Mouse (Mus musculus): Measurements from ENCODE around the gene Acad9. TPM values are rescaled to one million over a fixed set of nuclear protein-coding genes. Genes with fewer than 3 reads are reported as not detected.

The Acad9 gene
- 75.4 and 86.2 TPM in 2 replicates for polyA plus RNA-seq (2015; fragmentation: Nextera tagmentation; extraction: Ambion mirVana)

DNA sequence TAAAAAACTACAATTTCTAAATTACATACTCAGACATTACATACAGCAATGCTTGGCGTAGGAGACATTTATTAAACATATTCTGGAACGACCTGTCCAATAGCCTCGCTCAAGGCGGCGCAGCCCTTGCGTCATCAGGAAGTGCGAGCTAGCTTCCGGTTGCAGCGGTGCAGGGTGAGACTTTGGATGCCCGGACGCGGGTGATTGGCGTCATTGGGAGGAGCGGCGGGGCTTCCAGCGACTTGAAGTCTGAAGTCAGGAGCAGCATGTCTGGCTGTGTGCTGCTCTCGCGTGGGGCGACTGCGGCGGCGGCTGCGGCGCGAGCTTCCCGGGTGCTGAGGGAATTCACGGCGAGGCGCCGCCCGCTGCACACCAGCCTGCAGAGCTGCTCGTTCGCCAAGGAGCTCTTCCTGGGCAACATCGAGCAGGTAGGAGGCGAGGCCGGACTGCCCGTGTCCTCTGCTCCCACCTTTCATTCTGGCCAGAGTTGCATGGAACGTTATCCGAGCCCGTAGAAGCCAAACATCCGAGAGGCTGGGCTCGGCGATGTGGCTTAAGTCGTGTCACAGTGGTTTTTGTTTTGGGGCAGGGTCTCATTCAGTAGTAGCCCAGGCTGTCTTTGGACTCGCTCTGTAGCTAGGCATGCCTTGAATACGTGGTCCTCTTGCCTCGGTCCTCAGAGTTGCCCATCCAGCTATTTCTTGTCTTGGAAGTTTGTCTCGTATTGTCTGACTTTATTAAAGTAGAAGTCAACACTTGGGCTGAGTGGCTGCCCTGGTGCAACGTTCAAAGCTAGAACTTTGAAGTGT is at the start of gene Acad9:
Acad9 (plus strand) TSS at position 137 of the 809 bp plus-strand sequence.
- Histone ChIP-seq H3K9ac (ENCODE audit: low read length) (peak within 1 kb of the TSS; percentile 88), H3K36me3 (ENCODE audit: control insufficient read depth, insufficient read depth, low read length) (no peaks in the 10 kb centered on the region), H3K27me3 (ENCODE audit: control insufficient read depth, insufficient read depth, low read length) (no peaks in the 10 kb centered on the region; the same call in 1 of the 2 replicates), H3K4me2 (replicated peaks; ENCODE audit: low read depth) (peak within 1 kb of the TSS; percentile 80), H3K4me1 (replicated peaks; ENCODE audit: control insufficient read depth, insufficient read depth) (peaks cover 5% of the 10 kb centered on the region; the same call in 1 of the 2 replicates), H3K9me3 (ENCODE audit: control insufficient read depth, low read length) (no peaks in the 10 kb centered on the region), H3K4me3 (ENCODE audit: low read depth, low read length) (peak within 1 kb of the TSS; percentile 86), H3K27ac (replicated peaks) (peak within 1 kb of the TSS; percentile 88)
- ATAC-seq (ENCODE audit: low FRiP score, low TSS enrichment) (peak; percentile 97), DNase-seq (ENCODE audit: low spot score) (peak; percentile 97)
- WGBS: under 1% methylated on average over 49 of the region's 49 CpGs
- TF ChIP-seq CTCF (IDR thresholded peaks at IDR 0.05; ENCODE audit: low read depth) (no peak; the same call in 1 of the 2 replicates), EP300 (optimal IDR thresholded peaks at IDR 0.05) (no peak)

DNA sequence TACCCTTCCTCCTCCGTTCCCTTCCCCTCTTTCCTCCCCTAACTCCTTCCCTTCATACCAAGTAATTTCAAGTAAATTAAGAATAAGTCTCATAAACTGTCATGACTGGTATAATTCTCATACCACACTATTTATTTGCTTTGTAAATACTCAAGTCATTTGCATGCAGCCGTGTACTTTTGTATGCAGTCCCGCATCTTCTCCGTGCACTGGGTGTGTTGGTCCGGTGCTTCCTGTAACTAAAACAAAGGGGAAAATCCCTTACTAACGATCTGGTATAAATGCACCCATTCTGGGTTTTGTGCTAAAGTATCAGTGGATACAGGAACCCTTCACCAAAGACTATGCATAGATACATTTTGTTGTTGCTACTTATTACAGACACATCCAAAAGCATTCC is 40.0 kb upstream of the Acad9 start:
- no peak overlapping the region for H3K4me3 ChIP-seq (ENCODE audit: low read depth, low read length)
- H3K4me2 ChIP-seq (replicated peaks; ENCODE audit: low read depth): no peak overlapping the region
- no peaks in the 10 kb centered on the region for H3K36me3 ChIP-seq (ENCODE audit: control insufficient read depth, insufficient read depth, low read length)
- no peak for DNase-seq (ENCODE audit: low spot score)
- H3K9me3 ChIP-seq (ENCODE audit: control insufficient read depth, low read length): no peaks in the 10 kb centered on the region
- TF ChIP-seq EP300 (optimal IDR thresholded peaks at IDR 0.05) (no peak), CTCF (IDR thresholded peaks at IDR 0.05; ENCODE audit: low read depth) (no peak)
- no peak for ATAC-seq (ENCODE audit: low FRiP score, low TSS enrichment)
- H3K27ac ChIP-seq (replicated peaks): no peak overlapping the region
- WGBS: 77% methylated on average over 6 of the region's 6 CpGs
- no peaks in the 10 kb centered on the region for H3K27me3 ChIP-seq (ENCODE audit: control insufficient read depth, insufficient read depth, low read length)
- no peaks in the 10 kb centered on the region for H3K4me1 ChIP-seq (replicated peaks; ENCODE audit: control insufficient read depth, insufficient read depth)
- no peak overlapping the region for H3K9ac ChIP-seq (ENCODE audit: low read length)

DNA sequence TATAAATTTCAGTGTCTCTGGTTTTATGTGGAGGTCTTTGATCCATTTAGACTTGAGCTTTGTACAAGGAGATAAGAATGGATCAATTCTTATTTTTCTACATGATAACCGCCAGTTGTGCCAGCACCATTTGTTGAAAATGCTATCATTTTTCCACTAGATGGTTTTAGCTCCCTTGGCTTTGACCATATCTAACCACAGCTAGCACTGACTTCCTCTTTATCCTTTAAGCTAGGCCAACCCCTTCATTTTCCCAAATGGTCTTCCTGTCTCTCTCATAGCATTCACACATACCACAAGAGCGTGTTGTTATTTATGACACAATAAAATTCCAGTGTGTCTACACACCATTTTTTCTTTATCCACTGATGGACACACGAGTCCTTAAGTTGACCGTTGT is 35.8 kb upstream of the Acad9 start:
- Histone ChIP-seq H3K36me3 (ENCODE audit: control insufficient read depth, insufficient read depth, low read length) (no peaks in the 10 kb centered on the region), H3K4me2 (replicated peaks; ENCODE audit: low read depth) (no peak overlapping the region), H3K9me3 (ENCODE audit: control insufficient read depth, low read length) (no peaks in the 10 kb centered on the region), H3K4me1 (replicated peaks; ENCODE audit: control insufficient read depth, insufficient read depth) (no peaks in the 10 kb centered on the region), H3K9ac (ENCODE audit: low read length) (no peak overlapping the region), H3K4me3 (ENCODE audit: low read depth, low read length) (no peak overlapping the region), H3K27ac (replicated peaks) (no peak overlapping the region), H3K27me3 (ENCODE audit: control insufficient read depth, insufficient read depth, low read length) (no peaks in the 10 kb centered on the region)
- TF ChIP-seq CTCF (IDR thresholded peaks at IDR 0.05; ENCODE audit: low read depth): no peak
- 81% methylated on average over 4 of the region's 4 CpGs for WGBS
- ATAC-seq (ENCODE audit: low FRiP score, low TSS enrichment) (no peak), DNase-seq (ENCODE audit: low spot score) (no peak)

DNA sequence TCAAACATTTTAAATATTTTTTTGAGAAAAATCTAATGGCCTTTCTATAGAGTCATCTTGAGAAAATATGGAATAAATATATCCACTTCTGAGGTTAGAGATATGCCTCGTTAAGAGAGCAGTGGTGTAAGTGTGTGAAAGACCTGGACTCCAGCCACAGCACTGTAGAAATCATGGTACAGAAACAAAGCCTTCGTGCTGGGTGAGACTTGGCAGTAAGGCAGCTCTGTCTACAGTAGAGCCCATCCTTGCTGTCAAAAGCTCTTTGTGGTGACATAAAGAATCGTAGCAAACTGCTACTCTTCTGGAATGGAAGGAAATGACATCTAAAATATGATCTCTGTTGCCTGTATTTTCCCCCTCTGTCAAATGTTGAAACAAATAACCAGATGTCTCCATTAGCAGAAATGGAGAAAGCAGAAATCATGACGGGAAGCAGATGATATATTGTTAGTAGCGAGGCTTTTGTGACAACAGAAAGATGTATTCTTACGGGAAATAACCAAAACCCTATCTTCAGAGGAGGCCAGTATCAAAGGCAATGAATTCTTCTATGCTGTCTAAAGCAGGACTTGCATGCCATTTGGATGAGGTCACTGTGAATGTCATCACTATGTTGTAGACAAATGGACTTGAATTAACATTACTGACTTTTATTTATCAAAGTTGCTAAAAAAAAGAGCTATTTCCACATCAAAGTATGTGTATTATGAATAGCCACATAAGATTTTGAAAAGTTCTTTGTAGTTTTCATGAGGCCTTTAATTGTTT is 33.9 kb upstream of the Acad9 start:
- TF ChIP-seq CTCF (IDR thresholded peaks at IDR 0.05; ENCODE audit: low read depth) (no peak), EP300 (optimal IDR thresholded peaks at IDR 0.05) (no peak)
- no peak overlapping the region for H3K27ac ChIP-seq (replicated peaks)
- no peak for DNase-seq (ENCODE audit: low spot score)
- H3K36me3 ChIP-seq (ENCODE audit: control insufficient read depth, insufficient read depth, low read length): no peaks in the 10 kb centered on the region
- ATAC-seq (ENCODE audit: low FRiP score, low TSS enrichment): no peak
- no peak overlapping the region for H3K4me2 ChIP-seq (replicated peaks; ENCODE audit: low read depth)
- H3K9me3 ChIP-seq (ENCODE audit: control insufficient read depth, low read length): no peaks in the 10 kb centered on the region
- H3K9ac ChIP-seq (ENCODE audit: low read length): no peak overlapping the region
- H3K27me3 ChIP-seq (ENCODE audit: control insufficient read depth, insufficient read depth, low read length): no peaks in the 10 kb centered on the region
- H3K4me1 ChIP-seq (replicated peaks; ENCODE audit: control insufficient read depth, insufficient read depth): no peaks in the 10 kb centered on the region
- H3K4me3 ChIP-seq (ENCODE audit: low read depth, low read length): no peak overlapping the region
- 46% methylated on average over 6 of the region's 6 CpGs for WGBS

DNA sequence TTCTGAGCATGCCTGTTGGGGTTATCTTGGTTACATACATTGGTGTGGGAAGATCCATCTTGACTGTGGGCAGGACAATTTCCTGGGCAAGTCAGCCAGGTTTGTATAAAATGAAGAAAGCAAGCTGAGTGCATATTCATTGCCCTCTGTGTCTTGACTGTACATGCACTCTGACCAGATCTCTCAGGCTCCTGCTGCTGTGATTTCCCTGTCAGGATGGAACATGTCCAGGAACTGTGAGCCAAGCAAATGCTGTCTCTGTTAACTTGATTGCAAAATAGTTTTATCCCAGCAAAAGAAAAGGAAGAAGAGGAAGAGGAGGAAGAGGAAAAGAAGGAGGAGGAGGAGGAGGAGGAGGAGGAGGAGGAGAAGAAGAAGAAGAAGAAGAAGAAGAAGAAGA is 21.3 kb upstream of the Acad9 start:
- ATAC-seq (ENCODE audit: low FRiP score, low TSS enrichment): no peak
- TF ChIP-seq CTCF (IDR thresholded peaks at IDR 0.05; ENCODE audit: low read depth) (no peak), EP300 (optimal IDR thresholded peaks at IDR 0.05) (no peak)
- no peaks in the 10 kb centered on the region for H3K27me3 ChIP-seq (ENCODE audit: control insufficient read depth, insufficient read depth, low read length)
- no peak for DNase-seq (ENCODE audit: low spot score)
- no peak overlapping the region for H3K4me2 ChIP-seq (replicated peaks; ENCODE audit: low read depth)
- H3K4me1 ChIP-seq (replicated peaks; ENCODE audit: control insufficient read depth, insufficient read depth): no peaks in the 10 kb centered on the region
- H3K9me3 ChIP-seq (ENCODE audit: control insufficient read depth, low read length): no peaks in the 10 kb centered on the region
- no peaks in the 10 kb centered on the region for H3K36me3 ChIP-seq (ENCODE audit: control insufficient read depth, insufficient read depth, low read length)
- no peak overlapping the region for H3K4me3 ChIP-seq (ENCODE audit: low read depth, low read length)
- no peak overlapping the region for H3K27ac ChIP-seq (replicated peaks)
- H3K9ac ChIP-seq (ENCODE audit: low read length): no peak overlapping the region

DNA sequence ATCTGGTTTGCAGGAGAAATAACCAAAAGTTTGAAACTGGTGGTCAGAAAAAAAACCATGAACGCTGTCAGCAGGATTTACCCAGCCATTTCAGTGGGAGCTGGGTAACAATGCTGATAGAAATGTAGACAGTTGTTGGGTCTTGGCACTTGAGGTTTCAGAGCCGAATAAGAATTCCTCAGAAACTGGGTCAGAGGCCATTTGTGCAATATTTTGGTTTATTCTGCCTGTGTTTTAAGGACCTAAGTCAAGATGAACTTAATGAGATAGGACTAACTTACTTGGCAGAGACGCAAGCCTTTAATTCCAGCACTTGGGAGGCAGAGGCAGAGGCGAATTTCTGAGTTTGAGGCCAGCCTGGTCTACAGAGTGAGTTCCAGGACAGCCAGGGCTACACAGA is 20.7 kb upstream of the Acad9 start:
- no peak overlapping the region for H3K9ac ChIP-seq (ENCODE audit: low read length)
- no peak overlapping the region for H3K27ac ChIP-seq (replicated peaks)
- WGBS: 79% methylated on average over 4 of the region's 4 CpGs
- no peak overlapping the region for H3K4me3 ChIP-seq (ENCODE audit: low read depth, low read length)
- TF ChIP-seq EP300 (optimal IDR thresholded peaks at IDR 0.05) (no peak), CTCF (IDR thresholded peaks at IDR 0.05; ENCODE audit: low read depth) (no peak)
- H3K36me3 ChIP-seq (ENCODE audit: control insufficient read depth, insufficient read depth, low read length): no peaks in the 10 kb centered on the region
- no peaks in the 10 kb centered on the region for H3K27me3 ChIP-seq (ENCODE audit: control insufficient read depth, insufficient read depth, low read length)
- no peak for DNase-seq (ENCODE audit: low spot score)
- ATAC-seq (ENCODE audit: low FRiP score, low TSS enrichment): no peak
- no peak overlapping the region for H3K4me2 ChIP-seq (replicated peaks; ENCODE audit: low read depth)
- H3K9me3 ChIP-seq (ENCODE audit: control insufficient read depth, low read length): no peaks in the 10 kb centered on the region
- no peaks in the 10 kb centered on the region for H3K4me1 ChIP-seq (replicated peaks; ENCODE audit: control insufficient read depth, insufficient read depth)
